Mouse (Mus musculus) hindbrain, postnatal 0 days (tissue): ENCODE data around the gene Cbx2. TPM values are rescaled to one million over a fixed set of nuclear protein-coding genes. Genes with fewer than 3 reads are reported as not detected.

Source experiments
- ATAC-seq: fragments of 200-750 bp; cut with Nextera tagmentation; 2 replicates; pipeline ENCODE4 v1.8.0; 2017; ENCODE audit warnings: mild to moderate bottlenecking, moderate TSS enrichment, moderate library complexity
- DNase-seq: peaks from one replicate; pipeline ENCODE4 v3.0.0-alpha.2; 2015; ENCODE audit warnings: low spot score
- H3K27ac ChIP-seq: fragments of 300-500 bp; sonication (generic); 2 replicates; pipeline ENCODE4 v1.5.1; 2014; ENCODE audit warnings: mild to moderate bottlenecking
- H3K27me3 ChIP-seq: fragments of 300-500 bp; sonication (generic); 2 replicates; pipeline ENCODE4 v1.6.1; 2014; ENCODE audit warnings: low read length, mixed read lengths; ENCODE audit not compliant: insufficient read depth
- H3K36me3 ChIP-seq: fragments of 300-500 bp; sonication (generic); 2 replicates; pipeline ENCODE4 v1.6.1; 2014; ENCODE audit warnings: low read length, mixed read lengths; ENCODE audit not compliant: insufficient read depth
- H3K4me1 ChIP-seq: fragments of 300-500 bp; sonication (generic); 2 replicates; pipeline ENCODE4 v1.6.1; 2014; ENCODE audit warnings: antibody characterized with exemption, low read length, mixed read lengths; ENCODE audit not compliant: insufficient read depth
- H3K4me2 ChIP-seq: fragments of 300-500 bp; sonication (generic); 2 replicates; pipeline ENCODE4 v1.6.1; 2014; ENCODE audit warnings: low read depth, mild to moderate bottlenecking, low read length, moderate library complexity, mixed read lengths
- H3K4me3 ChIP-seq: fragments of 300-500 bp; sonication (generic); 2 replicates; pipeline ENCODE4 v1.5.1; 2014; ENCODE audit warnings: low read length
- H3K9ac ChIP-seq: fragments of 300-500 bp; sonication (generic); replicated peaks from 2 replicates; pipeline ENCODE4 v1.6.1; 2014; ENCODE audit warnings: mild to moderate bottlenecking, low read length, moderate library complexity, mixed read lengths
- H3K9me3 ChIP-seq: fragments of 300-500 bp; sonication (generic); 2 replicates; pipeline ENCODE4 v1.6.1; 2016; ENCODE audit warnings: low read length, mixed read lengths
- CTCF ChIP-seq: IDR thresholded peaks from 2 replicates; pipeline ENCODE4 v1.5.1; 2016; ENCODE audit warnings: antibody characterized with exemption, control low read depth, low read depth
- WGBS: fragments of 180-500 bp; shearing (Covaris S2); extraction: QIAGEN DNeasy Blood & Tissue Kit; methylation state at CpG from one replicate; pipeline ENCODE4 v1.1.7; 2014; 5-methylcytosine and 5-hydroxymethylcytosine counted together
- polyA plus RNA-seq: library from polyadenylated mRNA; unstranded; fragments of >200 nt; fragmentation: Nextera tagmentation; extraction: Ambion mirVana; gene quantifications from 2 replicates; pipeline ENCODE4 v1.2.1, GENCODE M21; 2015
- total RNA-seq: library from RNA; depleted of rRNA; stranded (reverse); fragments of >200 nt; gene quantifications from 2 replicates; pipeline ENCODE4 v1.2.3, GENCODE M21; 2014

The Cbx2 gene
- total and polyA plus RNA-seq, 2 experiments from 2014 or later: 7.4 to 14.6 TPM

GRCm38 (mm10) chr11:119041325-119041716 is 18.6 kb downstream of the Cbx2 start:
- peak overlapping the region; percentile 70 for H3K9ac ChIP-seq
- no peak for TF ChIP-seq CTCF
- peak; percentile 75 for DNase-seq
- ATAC-seq: peak; percentile 41
- H3K4me2 ChIP-seq: peak overlapping the region; percentile 94
- peaks cover 10% of the 10 kb centered on the region; the same call in 1 of the 2 replicates for H3K36me3 ChIP-seq
- WGBS: under 1% methylated on average over 29 of the region's 31 CpGs
- peaks cover 34% of the 10 kb centered on the region for H3K27me3 ChIP-seq
- H3K4me1 ChIP-seq: peaks cover 15% of the 10 kb centered on the region
- no peaks in the 10 kb centered on the region for H3K9me3 ChIP-seq
- peak overlapping the region; percentile 70; the same call in 1 of the 2 replicates for H3K27ac ChIP-seq
- peak overlapping the region; percentile 81 for H3K4me3 ChIP-seq

GRCm38 (mm10) chr11:119041750-119042465 is 19.1 kb downstream of the Cbx2 start:
- H3K4me2 ChIP-seq: peak overlapping the region; percentile 94
- H3K4me3 ChIP-seq: peak overlapping the region; percentile 81
- H3K27ac ChIP-seq: peak overlapping the region; percentile 70; the same call in 1 of the 2 replicates
- DNase-seq (no peak), ATAC-seq (peak; percentile 1; the same call in 1 of the 2 replicates)
- peaks cover 38% of the 10 kb centered on the region for H3K27me3 ChIP-seq
- WGBS: under 1% methylated on average over 29 of the region's 31 CpGs
- peaks cover 10% of the 10 kb centered on the region; the same call in 1 of the 2 replicates for H3K36me3 ChIP-seq
- peak overlapping the region; percentile 70 for H3K9ac ChIP-seq
- H3K9me3 ChIP-seq: no peaks in the 10 kb centered on the region
- TF ChIP-seq CTCF: no peak
- H3K4me1 ChIP-seq: peaks cover 19% of the 10 kb centered on the region

GRCm38 (mm10) chr11:119042466-119043272 is 19.9 kb downstream of the Cbx2 start:
- peaks cover 22% of the 10 kb centered on the region for H3K4me1 ChIP-seq
- no peak for ATAC-seq
- 2% methylated on average over 52 of the region's 52 CpGs for WGBS

GRCm38 (mm10) chr11:119043273-119043540 is 20.4 kb downstream of the Cbx2 start:
- Histone ChIP-seq H3K27ac (no peak overlapping the region), H3K4me1 (peaks cover 22% of the 10 kb centered on the region), H3K4me3 (no peak overlapping the region), H3K9me3 (no peaks in the 10 kb centered on the region), H3K9ac (no peak overlapping the region), H3K27me3 (peaks cover 43% of the 10 kb centered on the region), H3K36me3 (peaks cover 10% of the 10 kb centered on the region; the same call in 1 of the 2 replicates), H3K4me2 (no peak overlapping the region)
- 9% methylated on average over 4 of the region's 4 CpGs for WGBS
- DNase-seq (no peak), ATAC-seq (no peak)
- TF ChIP-seq CTCF: no peak

More at GRCm38 (mm10) chr11:119042466-119043272, 19.9 kb downstream of the Cbx2 start:
- no peak overlapping the region for H3K4me2 ChIP-seq
- peaks cover 42% of the 10 kb centered on the region for H3K27me3 ChIP-seq
- H3K4me3 ChIP-seq: no peak overlapping the region
- no peak for TF ChIP-seq CTCF
- H3K9ac ChIP-seq: no peak overlapping the region
- H3K36me3 ChIP-seq: peaks cover 10% of the 10 kb centered on the region; the same call in 1 of the 2 replicates
- no peaks in the 10 kb centered on the region for H3K9me3 ChIP-seq
- no peak for DNase-seq
- H3K27ac ChIP-seq: no peak overlapping the region

- Histone ChIP-seq H3K4me3 (no peak overlapping the region), H3K9me3 (no peaks in the 10 kb centered on the region), H3K9ac (no peak overlapping the region), H3K27me3 (peaks cover 50% of the 10 kb centered on the region), H3K4me1 (peaks cover 22% of the 10 kb centered on the region), H3K36me3 (peaks cover 3% of the 10 kb centered on the region; the same call in 1 of the 2 replicates), H3K27ac (no peak overlapping the region), H3K4me2 (no peak overlapping the region)
- DNase-seq (no peak), ATAC-seq (no peak)
- WGBS: 2% methylated on average over 10 of the region's 10 CpGs
- TF ChIP-seq CTCF: peak; percentile 61
Observed at GRCm38 (mm10) chr11:119043761-119044550, 21.2 kb downstream of the Cbx2 start.
